Mouse (Mus musculus) embryo, embryonic 11.5 days (tissue): ENCODE measurements around the gene Tnnt2.

Source experiments
- DNase-seq: peaks from one replicate; pipeline ENCODE4 v3.0.0-alpha.2; 2012; ENCODE audit warnings: low read depth, low spot score

Tnnt2 gene

DNA sequence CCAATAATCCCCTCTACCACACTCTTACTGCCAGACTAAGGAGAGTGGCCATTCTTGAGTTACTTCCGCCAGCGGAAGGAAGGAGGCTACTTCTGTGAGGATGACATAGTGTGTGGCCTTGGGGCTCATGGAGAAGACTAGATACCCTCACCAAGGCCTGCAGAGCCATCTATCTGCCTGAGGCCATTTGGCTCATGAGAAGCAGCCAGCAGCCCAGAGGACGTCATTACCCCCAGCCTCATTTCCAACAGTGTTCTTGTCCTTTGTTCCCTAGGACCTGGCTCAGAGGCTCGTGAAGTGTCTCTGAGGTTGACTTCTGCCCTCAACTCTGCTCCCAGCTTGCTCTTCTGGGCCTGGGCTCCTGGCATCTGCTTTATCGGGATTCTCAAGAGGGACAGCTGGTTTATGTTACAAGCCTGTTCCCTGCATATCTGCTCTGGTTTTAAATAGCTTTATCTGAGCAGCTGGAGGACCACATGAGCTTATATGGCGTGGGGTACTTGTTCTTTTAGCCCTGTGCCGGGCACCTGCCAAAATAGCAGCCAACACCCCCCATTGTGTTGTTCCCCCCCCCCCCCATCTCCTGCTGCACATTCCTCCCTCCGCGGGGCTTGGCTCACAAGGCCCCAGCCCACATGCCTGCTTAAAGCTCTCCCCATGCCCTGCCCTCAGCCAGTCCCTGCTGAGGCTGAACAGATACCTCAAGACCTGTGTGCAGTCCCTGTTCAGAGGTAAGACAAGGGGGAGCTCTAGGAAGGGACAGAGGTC is at the start of gene Tnnt2:
Tnnt2 (plus strand) TSS at position 639 of the 768 bp plus-strand sequence.
- DNase-seq: no peak

- DNase-seq: peak; percentile 72
These were observed 48.4 kb upstream of the Tnnt2 start for GRCm38 (mm10) chr1:135787799-135788198.

DNA sequence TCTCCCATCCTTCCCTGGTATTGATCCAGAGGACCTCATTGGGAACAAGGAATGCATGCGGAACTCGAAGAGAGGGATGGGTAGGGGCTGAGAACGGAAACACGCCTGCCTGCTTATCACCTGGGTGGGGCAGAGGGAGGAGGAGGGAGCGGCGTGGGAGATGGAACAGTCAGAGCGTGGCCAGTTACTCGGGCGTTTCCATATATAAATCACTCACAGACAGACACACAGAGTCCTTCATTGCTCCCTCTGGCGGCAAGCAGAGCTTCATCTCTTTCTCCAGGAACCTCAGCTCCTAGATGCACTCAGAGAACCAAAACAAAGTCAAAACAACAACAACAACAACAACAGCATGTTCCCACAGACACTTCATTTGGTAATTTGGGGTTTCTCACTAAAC is 47.4 kb upstream of the Tnnt2 start:
- no peak for DNase-seq

GRCm38 (mm10) chr1:135789815-135790214 is 46.3 kb upstream of the Tnnt2 start:
- DNase-seq: no peak

GRCm38 (mm10) chr1:135792143-135792939 is 43.8 kb upstream of the Tnnt2 start:
- no peak for DNase-seq

- DNase-seq: no peak
These were observed 42.6 kb upstream of the Tnnt2 start for GRCm38 (mm10) chr1:135793370-135794215.

DNA sequence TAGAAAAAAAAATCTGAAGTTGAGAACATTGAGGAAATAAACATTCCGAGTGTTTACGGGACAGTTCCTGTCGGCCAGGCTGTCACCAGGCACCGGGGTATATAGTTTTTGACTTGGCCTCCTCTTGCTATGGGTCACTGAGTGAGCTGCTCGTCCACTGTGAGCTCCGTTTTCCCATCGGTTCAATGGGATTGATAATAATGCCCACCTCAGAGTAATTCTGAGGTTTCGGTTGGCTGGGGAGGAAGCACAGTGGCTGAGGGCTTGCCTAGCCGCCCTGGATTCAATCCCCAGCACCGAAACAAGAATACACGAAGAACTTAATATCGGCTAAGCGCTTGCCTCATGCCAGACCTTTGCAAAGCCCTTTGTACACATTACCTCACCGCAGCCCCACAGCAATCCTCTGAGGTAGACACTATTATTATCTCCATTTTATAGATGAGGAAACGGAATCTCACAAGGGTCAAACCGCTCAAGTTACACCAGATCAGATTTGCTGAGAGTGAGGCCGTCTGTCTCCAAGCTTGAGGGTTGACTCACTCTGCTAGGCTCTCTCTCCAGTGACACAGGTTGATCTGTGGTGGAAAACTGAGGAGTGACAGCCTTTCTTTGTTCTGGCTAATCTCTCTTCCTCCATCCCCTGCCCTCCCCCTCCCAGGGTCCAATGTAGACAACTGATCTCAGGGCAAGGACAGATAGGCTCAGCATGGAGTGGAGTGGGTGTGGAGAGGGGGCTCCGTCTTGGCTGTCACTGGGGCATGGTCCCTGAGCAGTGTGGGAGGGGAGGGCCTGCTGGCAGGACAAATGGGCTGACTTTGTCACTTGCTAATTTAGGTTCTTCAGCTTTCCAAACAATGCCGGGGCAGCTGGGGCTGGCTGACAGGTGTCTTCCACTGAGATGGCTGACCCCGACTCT is 41.7 kb upstream of the Tnnt2 start:
- DNase-seq: no peak

- no peak for DNase-seq
These were observed 37.7 kb upstream of the Tnnt2 start for GRCm38 (mm10) chr1:135798492-135798891.

GRCm38 (mm10) chr1:135799109-135799627 is 37.0 kb upstream of the Tnnt2 start:
- no peak for DNase-seq

- DNase-seq: no peak
These were observed 35.8 kb upstream of the Tnnt2 start for GRCm38 (mm10) chr1:135800192-135800950.

DNA sequence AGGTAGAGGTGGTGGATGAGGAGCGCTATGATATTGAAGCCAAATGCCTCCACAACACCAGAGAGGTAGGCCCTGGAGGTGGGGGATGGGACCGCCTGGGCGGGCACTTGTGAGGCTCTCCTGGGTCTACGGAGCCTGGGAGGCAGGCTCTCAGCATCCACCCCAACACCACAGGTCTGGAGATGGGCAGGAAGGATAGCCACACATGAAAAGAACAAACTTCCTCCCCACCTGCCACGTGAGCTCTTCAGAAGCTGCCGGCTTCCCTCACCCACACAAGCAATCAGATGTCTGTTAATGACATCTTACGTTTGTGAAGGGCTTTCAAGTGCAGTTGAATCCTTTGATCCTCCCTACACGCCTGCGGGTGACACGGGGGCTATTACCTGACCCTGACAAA is 28.6 kb upstream of the Tnnt2 start:
- no peak for DNase-seq

DNA sequence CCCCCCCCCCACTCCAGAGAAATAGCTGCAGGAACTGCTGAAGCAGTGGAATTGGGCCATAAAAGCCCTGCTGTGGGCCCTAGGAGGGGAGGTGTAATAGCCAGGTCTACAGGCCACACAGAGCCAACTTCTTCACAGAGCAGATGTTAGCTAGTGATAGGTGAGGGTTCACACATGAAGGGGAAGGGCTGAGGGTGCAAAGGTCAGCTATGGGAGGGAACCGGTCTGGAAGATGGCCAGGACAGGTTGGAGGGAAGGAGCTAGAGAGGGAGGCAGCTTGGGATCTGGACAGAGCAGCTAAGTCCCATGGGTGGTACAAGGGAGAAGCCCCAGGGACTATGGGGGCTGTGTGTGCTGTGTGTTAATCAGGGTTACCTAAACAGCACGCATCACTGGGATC is 26.0 kb upstream of the Tnnt2 start:
- no peak for DNase-seq

DNA sequence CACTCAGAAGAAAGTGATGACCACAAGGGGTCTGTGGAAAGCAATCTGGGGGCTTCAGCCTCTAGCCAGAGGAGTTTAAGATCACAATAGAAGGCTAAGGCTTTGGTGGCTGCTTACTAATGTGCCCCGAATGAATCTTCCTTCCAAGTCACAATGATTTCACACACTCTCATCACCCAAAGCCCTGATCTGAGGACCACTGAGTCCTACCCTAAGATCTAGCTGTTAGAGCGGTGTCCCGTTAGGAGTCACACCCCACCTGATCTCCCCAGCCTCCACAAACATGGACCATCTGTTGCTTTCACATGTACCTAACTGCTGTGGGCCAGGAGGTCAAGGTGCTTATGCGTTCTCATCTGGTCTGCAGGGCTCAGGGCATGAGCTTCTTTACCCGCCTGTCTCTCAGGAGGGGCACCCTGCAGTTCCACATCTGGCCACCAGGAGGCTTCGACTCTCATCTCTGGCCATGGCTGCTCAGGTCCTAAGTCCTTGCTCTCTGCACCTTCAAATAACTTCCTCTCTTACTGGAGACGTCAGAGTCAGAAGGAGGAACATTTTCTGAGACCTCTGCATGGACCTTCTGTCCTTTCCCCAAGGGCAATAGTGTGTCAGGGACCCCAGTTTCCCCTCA is 25.0 kb upstream of the Tnnt2 start:
- DNase-seq: peak; percentile 59

GRCm38 (mm10) chr1:135812205-135812604 is 23.9 kb upstream of the Tnnt2 start:
- DNase-seq: no peak

GRCm38 (mm10) chr1:135812618-135813017 is 23.5 kb upstream of the Tnnt2 start:
- DNase-seq: no peak

GRCm38 (mm10) chr1:135813071-135813470 is 23.1 kb upstream of the Tnnt2 start:
- DNase-seq: no peak

DNA sequence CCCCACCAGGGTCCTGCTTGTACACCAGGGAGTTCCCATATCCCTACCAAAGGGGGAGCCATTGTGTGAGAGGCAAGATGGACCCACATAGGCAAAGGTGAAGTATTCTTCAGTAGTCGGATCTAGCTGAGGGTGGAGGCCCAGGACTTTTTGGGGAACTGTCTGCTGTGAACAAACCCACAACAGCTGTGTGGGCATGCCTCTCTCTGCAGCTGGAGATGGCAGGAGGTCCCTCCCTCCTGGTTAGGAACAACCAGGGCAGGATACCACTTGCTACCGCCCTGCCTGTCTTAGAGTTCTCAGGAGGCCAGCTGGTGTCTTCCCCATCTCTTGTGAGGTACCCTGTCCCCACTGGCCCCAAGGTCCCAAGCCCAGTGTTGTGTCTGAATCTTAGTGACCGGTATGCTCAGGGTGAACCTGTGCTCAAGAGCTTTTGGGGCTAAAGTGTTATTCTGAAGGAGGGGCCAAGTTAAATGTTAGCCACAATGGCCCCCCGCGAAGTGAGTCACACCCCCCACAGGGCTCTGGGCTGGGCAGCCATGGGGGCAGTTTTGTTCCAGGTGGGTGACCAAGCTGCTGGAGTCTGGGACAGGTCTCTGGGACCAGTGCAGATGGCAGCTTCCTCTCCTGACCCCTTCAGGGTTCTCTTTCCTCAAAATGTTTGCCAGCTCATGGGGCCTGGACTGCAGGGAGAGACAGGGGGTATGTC is 22.3 kb upstream of the Tnnt2 start:
- no peak for DNase-seq

DNA sequence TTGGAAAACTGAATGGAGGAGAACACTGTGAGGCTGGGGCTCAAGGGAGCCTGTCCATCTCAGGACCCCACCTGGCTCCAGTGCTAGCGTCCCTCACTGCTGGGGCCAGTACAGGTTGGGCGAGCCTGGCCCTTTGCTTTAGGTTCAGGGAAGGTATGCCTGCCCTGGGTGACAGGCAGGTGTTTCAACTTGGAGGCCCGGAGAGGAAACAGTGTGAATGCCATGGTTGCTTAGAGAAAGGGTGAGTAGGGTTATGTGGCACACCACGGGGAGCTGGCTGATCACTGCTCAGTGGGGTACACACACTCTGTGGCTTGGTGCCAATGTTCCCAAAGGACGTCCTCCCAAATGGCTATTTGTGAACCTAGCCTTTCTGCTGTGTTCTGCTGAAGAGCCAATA is 21.6 kb upstream of the Tnnt2 start:
- no peak for DNase-seq

DNA sequence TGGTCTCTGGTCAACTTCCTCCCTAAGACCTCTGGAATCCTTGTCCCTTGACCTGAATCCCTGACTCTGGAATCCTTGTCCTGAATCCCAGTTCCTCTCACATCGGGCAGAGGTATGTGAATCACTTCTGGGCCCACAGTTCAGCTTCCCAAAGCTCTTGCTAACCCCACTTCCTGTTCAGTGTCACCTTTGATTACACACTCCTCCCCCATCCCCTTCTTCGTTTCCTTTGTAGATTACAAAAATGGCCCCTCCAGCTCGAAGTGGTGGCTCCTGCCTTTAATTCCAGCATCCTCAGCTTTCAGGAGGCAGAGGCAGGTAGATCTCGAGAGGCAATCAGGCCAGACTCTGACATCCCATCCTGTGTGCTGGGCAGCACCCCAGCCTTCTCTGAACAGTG is 18.6 kb upstream of the Tnnt2 start:
- no peak for DNase-seq
